Mouse (Mus musculus) layer of hippocampus, adult 18-20 months (tissue): ENCODE results near the gene Cdkn2b. TPM values are rescaled to one million over a fixed set of nuclear protein-coding genes. Genes with fewer than 3 reads are reported as not detected.

Experiments
- DNase-seq, 2 experiments: peaks; one replicate each; pipeline ENCODE4 v3.0.0; 2022; ENCODE audit warnings: low spot score in 2 of 2
- long read RNA-seq: library from polyadenylated mRNA; stranded (forward); transcript quantifications from one replicate; pipeline ENCODE4 v2.0.0, GENCODE M21; 2021
- total RNA-seq, 2 experiments: library from RNA; stranded (reverse); gene quantifications; 2 replicates each; pipeline ENCODE4 v1.2.3; 2021

Gene Cdkn2b
- total RNA-seq: 1 to 10 TPM; 1.2 TPM
- long read RNA-seq, partial matches to known transcripts: 0 of 1 reads
- long read RNA-seq, other reads (novel, unspliced or antisense): 0 of 1 reads

- DNase-seq: peak; percentile 25 to 74
Observed at GRCm38 (mm10) chr4:89310491-89311254, at the start of gene Cdkn2b. TSS of gene Cdkn2b (minus strand) at chr4:89311039.

- no peak for DNase-seq
Observed at GRCm38 (mm10) chr4:89360349-89360748, 49.5 kb upstream of the Cdkn2b start.

GRCm38 (mm10) chr4:89359506-89359905 lies 48.7 kb upstream of the Cdkn2b start:
- no peak for DNase-seq

- no peak for DNase-seq
Observed at GRCm38 (mm10) chr4:89353935-89354334, 43.1 kb upstream of the Cdkn2b start.

GRCm38 (mm10) chr4:89353071-89353582 lies 42.3 kb upstream of the Cdkn2b start:
- no peak for DNase-seq

GRCm38 (mm10) chr4:89351474-89351873 lies 40.6 kb upstream of the Cdkn2b start:
- DNase-seq: no peak

GRCm38 (mm10) chr4:89350938-89351451 lies 40.2 kb upstream of the Cdkn2b start:
- DNase-seq: no peak

- DNase-seq: no peak
Observed at GRCm38 (mm10) chr4:89350391-89350790, 39.6 kb upstream of the Cdkn2b start.

GRCm38 (mm10) chr4:89348842-89349241 lies 38.0 kb upstream of the Cdkn2b start:
- DNase-seq: no peak

GRCm38 (mm10) chr4:89313461-89313860 lies 2.6 kb upstream of the Cdkn2b start:
- no peak for DNase-seq

GRCm38 (mm10) chr4:89309996-89310395 lies 843 bp downstream of the Cdkn2b start:
- DNase-seq: no peak

- no peak for DNase-seq
Observed at GRCm38 (mm10) chr4:89308001-89308400, 2.8 kb downstream of the Cdkn2b start.

GRCm38 (mm10) chr4:89306798-89307365 lies 4.0 kb downstream of the Cdkn2b start:
- DNase-seq: no peak

- no peak for DNase-seq
Observed at GRCm38 (mm10) chr4:89305691-89306090, 5.1 kb downstream of the Cdkn2b start.

GRCm38 (mm10) chr4:89303281-89303995 lies 7.4 kb downstream of the Cdkn2b start:
- DNase-seq: no peak

- no peak for DNase-seq
Observed at GRCm38 (mm10) chr4:89302129-89302528, 8.7 kb downstream of the Cdkn2b start.

GRCm38 (mm10) chr4:89299721-89300120 lies 11.1 kb downstream of the Cdkn2b start:
- no peak for DNase-seq

GRCm38 (mm10) chr4:89295441-89296220 lies 15.2 kb downstream of the Cdkn2b start:
- DNase-seq: no peak

GRCm38 (mm10) chr4:89294486-89295440 lies 16.1 kb downstream of the Cdkn2b start, which contains the start of gene Cdkn2a:
TSS of gene Cdkn2a (minus strand) at chr4:89294653.
- peak; percentile 32 to 53 for DNase-seq

- no peak for DNase-seq
Observed at GRCm38 (mm10) chr4:89294091-89294485, 16.8 kb downstream of the Cdkn2b start.
